Comparison of ENCODE assay signal across 26 mouse cellular contexts in the genomic region with DNA sequence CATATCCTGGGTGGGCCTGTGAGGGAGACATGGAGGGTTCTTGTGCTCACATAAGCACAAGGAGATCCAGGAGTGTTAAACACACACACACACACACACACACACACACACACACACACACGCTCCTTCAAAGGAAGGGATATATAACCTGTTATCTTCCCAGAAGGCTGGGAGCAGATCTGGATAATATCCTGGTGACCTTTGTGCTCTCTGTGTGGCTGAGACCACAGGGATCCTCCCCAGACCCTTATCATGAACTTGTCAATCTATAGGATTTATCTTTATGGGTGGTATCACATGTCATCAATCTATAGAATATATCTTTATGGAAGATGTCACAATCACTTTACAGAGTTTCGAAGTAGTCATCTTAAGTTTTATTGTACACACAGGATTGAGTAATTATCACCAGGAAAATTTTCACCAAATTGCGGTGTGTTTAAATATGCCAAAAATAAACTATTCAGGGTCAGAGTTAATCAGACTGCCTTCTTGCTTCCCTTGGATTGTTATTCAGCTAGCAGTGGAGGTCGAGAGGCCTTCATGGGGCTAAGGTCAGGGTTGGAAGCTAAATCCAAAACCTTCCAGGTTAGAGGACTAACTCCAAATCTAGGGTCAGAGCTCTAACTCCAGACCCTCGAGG.
"Had no signal": no experiment of that assay in that cellular context is flagged by ENCODE, and none has a peak within 500 bp of the region (broad histone marks: within the 10 kb centered on the region; RNA-seq: fewer than 3 reads in every experiment).

No protein-coding gene starts in this region.

- H3K27me3 ChIP-seq: heart, embryonic 12.5 days; hindbrain, embryonic 12.5 days; limb, embryonic 12.5 days; liver, embryonic 13.5 days had no signal

- H3K4me3 ChIP-seq: gastrocnemius, adult 2 months; heart, embryonic 10.5 days; heart, embryonic 12.5 days; hindbrain, embryonic 10.5 days; hindbrain, embryonic 12.5 days; layer of hippocampus, adult 2 months; left cerebral cortex, adult 2 months; limb, embryonic 10.5 days; limb, embryonic 12.5 days; liver, embryonic 13.5 days had no signal

- H3K9ac ChIP-seq: forebrain, postnatal 0 days; heart, embryonic 12.5 days; hindbrain, embryonic 12.5 days; hindbrain, embryonic 14.5 days; limb, embryonic 12.5 days; liver, embryonic 13.5 days had no signal

- H3K27ac ChIP-seq: gastrocnemius, adult 2 months; heart, embryonic 10.5 days; hindbrain, embryonic 10.5 days; hindbrain, embryonic 12.5 days; hindbrain, embryonic 14.5 days; layer of hippocampus, adult 2 months; left cerebral cortex, adult 2 months; limb, embryonic 10.5 days; liver, embryonic 13.5 days had no signal

- H3K9me3 ChIP-seq: heart, embryonic 10.5 days; hindbrain, embryonic 10.5 days; hindbrain, embryonic 12.5 days; limb, embryonic 10.5 days; liver, embryonic 13.5 days had no signal

- H3K4me1 ChIP-seq: heart, embryonic 10.5 days; heart, embryonic 12.5 days; hindbrain, embryonic 10.5 days; hindbrain, embryonic 12.5 days; limb, embryonic 12.5 days had no signal

- H3K36me3 ChIP-seq: hindbrain, embryonic 10.5 days; hindbrain, embryonic 12.5 days had no signal

- DNase-seq: forebrain, postnatal 0 days; gastrocnemius, adult 2 months; gastrocnemius, postnatal 10 days; gastrocnemius, postnatal 25 days; heart, adult 18-20 months; heart, postnatal 10 days; heart, postnatal 4 days; kidney, adult 2 months; kidney, adult 9 months; kidney, postnatal 10 days; kidney, postnatal 25 days; kidney, postnatal 4 days; liver; liver, embryonic 13.5 days had no signal

- H3K4me2 ChIP-seq: heart, embryonic 12.5 days; hindbrain, embryonic 12.5 days; hindbrain, embryonic 14.5 days; limb, embryonic 12.5 days; liver, embryonic 11.5 days; liver, embryonic 13.5 days had no signal

- ATAC-seq: forebrain, postnatal 0 days; hindbrain, embryonic 16.5 days; inflammation-experienced regulatory T-cells, adult 6 months had no signal
